Mouse (Mus musculus): ENCODE measurements around the gene Fam169b. TPM values are rescaled to one million over a fixed set of nuclear protein-coding genes. Genes with fewer than 3 reads are reported as not detected.
A peak's percentile ranks its signal among the peaks of the same experiment; 100 is the strongest.

Gene Fam169b
- polyA plus RNA-seq, 1 experiment from 2014 or later, result 0.42 TPM

DNA sequence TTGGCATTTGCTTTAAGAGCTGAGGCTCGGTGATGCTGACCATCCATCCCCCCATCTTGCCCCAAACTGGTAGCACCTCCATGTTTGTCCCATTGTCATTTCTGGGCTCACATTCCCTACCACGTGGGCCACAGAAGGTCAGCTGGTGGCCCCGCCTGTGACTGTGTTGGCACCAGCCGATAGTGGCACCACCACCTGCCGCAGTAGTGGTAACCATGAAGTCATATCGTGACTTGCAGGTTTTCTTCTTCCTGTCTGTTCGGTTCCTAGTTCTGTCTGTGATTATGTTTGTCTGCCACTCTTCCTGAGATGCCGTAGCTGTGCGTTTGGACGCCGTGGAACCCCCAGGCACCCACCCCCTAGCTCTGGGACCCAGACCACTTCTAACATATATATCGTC is 95.3 kb downstream of the Fam169b start:
- Histone ChIP-seq H3K4me2 (ENCODE audit: low read depth) (no peak overlapping the region), H3K4me1 (ENCODE audit: control insufficient read depth, insufficient read depth, low read length) (0 out of 2 replicates have a peak, but pooled peaks cover 2% of the 10 kb centered on the region), H3K4me3 (ENCODE audit: low read depth, low read length) (no peak overlapping the region), H3K27me3 (ENCODE audit: control insufficient read depth, insufficient read depth, low read length) (peaks cover 11% of the 10 kb centered on the region; the same call in 1 of the 2 replicates), H3K9ac (ENCODE audit: low read length) (no peak overlapping the region), H3K27ac (ENCODE audit: low read depth, low read length) (no peak overlapping the region), H3K36me3 (ENCODE audit: control insufficient read depth, insufficient read depth, low read length) (no peaks in the 10 kb centered on the region), H3K9me3 (ENCODE audit: control insufficient read depth, low read length) (no peaks in the 10 kb centered on the region)
- DNase-seq (ENCODE audit: low spot score) (no peak), ATAC-seq (ENCODE audit: insufficient read depth, low FRiP score, low TSS enrichment) (no peak)
- 85% methylated on average over 12 of the region's 12 CpGs for WGBS

DNA sequence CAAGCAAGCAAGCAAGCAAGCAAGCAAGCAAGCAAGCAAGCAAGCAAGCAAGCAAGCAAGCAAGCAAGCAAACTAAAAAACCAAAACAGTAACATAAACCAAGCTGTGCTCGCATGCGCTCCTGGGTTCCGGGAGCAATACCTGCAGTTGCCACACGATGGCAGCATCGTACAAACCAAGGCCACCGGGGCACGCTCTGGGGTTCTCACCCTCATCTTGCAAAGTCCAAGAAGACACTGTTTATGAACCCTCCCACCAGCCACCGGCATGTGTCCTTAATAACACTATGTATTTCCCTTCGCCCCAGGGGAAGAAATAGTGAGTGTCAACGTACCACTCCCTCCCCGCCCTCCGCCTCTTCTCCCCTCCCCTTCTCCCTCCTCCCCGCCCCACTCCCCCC is 96.1 kb downstream of the Fam169b start:
- Histone ChIP-seq H3K4me3 (ENCODE audit: low read depth, low read length) (0 out of 2 replicates have a peak overlapping the region, but pooled peaks have one; percentile 19), H3K4me1 (ENCODE audit: control insufficient read depth, insufficient read depth, low read length) (0 out of 2 replicates have a peak, but pooled peaks cover 2% of the 10 kb centered on the region)
- ATAC-seq (ENCODE audit: insufficient read depth, low FRiP score, low TSS enrichment), result 0 out of 2 replicates have a peak, but pooled peaks have one; percentile 1

DNA sequence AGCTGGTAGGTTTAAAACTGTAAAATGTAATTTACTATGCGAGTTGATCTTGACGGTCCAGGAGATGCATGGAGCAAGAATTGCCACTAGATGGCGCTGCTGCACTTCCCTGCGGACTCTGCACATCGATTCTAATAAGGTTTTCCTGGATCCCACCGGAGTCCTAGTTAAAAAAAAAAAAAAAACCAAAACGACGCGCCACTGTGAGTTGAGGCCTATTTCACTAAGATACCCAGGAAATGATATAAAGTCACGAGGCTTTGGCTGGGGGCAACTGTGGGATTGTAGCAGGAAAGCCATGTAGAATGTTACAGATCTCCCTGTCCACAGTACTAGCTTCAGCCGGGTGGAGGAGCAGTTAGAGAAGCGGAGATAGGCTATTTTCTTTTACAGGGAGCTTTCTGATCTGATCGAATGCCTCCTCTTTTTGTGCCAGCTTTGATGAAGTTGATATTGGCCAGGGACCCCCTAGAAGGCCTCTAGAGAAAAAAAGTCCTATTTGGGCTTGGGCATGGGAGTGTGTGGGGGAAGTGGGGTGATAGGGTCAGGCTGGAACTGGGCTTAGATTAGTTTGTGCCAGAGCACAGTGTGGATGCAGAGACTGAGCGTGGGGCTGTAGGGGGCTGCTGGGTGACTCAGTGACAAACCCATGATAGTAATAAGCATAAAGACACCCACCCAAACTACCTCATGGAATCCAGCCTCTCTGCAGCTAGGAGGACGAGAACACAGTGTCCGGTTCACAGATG is 100.6 kb downstream of the Fam169b start:
- H3K36me3 ChIP-seq (ENCODE audit: control insufficient read depth, insufficient read depth, low read length), result no peaks in the 10 kb centered on the region
- H3K27ac ChIP-seq (ENCODE audit: low read depth, low read length), result no peak overlapping the region
- H3K4me1 ChIP-seq (ENCODE audit: control insufficient read depth, insufficient read depth, low read length), result no peaks in the 10 kb centered on the region
- H3K9ac ChIP-seq (ENCODE audit: low read length), result no peak overlapping the region
- peaks cover 7% of the 10 kb centered on the region; the same call in 1 of the 2 replicates for H3K27me3 ChIP-seq (ENCODE audit: control insufficient read depth, insufficient read depth, low read length)
- ATAC-seq (ENCODE audit: insufficient read depth, low FRiP score, low TSS enrichment), result no peak
- H3K9me3 ChIP-seq (ENCODE audit: control insufficient read depth, low read length), result no peaks in the 10 kb centered on the region
- peak; percentile 82 for DNase-seq (ENCODE audit: low spot score)
- H3K4me3 ChIP-seq (ENCODE audit: low read depth, low read length), result no peak overlapping the region
- WGBS, result 19% methylated on average over 16 of the region's 16 CpGs
- H3K4me2 ChIP-seq (ENCODE audit: low read depth), result peak overlapping the region; percentile 36

More for the DNA sequence above, 96.1 kb downstream of the Fam169b start:
- H3K36me3 ChIP-seq (ENCODE audit: control insufficient read depth, insufficient read depth, low read length), result no peaks in the 10 kb centered on the region
- DNase-seq (ENCODE audit: low spot score), result peak; percentile 86
- peak overlapping the region; percentile 37 for H3K4me2 ChIP-seq (ENCODE audit: low read depth)
- H3K27me3 ChIP-seq (ENCODE audit: control insufficient read depth, insufficient read depth, low read length), result peaks cover 11% of the 10 kb centered on the region; the same call in 1 of the 2 replicates
- no peaks in the 10 kb centered on the region for H3K9me3 ChIP-seq (ENCODE audit: control insufficient read depth, low read length)
- under 1% methylated on average over 12 of the region's 13 CpGs for WGBS
- H3K27ac ChIP-seq (ENCODE audit: low read depth, low read length), result no peak overlapping the region
- H3K9ac ChIP-seq (ENCODE audit: low read length), result no peak overlapping the region

DNA sequence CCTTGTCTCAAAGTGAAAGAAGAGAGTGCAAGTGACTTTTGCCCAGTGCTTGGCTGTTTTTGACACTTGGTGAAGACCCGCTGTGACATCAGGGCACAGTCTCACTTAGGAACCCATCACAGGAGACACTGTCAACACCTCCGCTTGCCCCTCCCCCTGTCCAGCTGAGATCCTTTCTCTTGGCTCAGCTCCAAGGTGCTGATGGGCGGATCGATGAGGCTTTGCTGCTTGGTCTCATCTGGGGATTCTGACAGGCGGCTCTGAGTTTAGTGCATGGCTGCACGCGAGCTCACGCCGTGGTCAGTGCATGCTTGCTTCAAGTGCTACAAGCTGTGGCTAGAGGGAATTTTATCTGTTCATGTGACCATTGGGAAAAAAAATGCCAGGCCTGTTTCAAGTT is 108.5 kb downstream of the Fam169b start:
- WGBS, result 31% methylated on average over 9 of the region's 9 CpGs
- Histone ChIP-seq H3K36me3 (ENCODE audit: control insufficient read depth, insufficient read depth, low read length) (no peaks in the 10 kb centered on the region), H3K9me3 (ENCODE audit: control insufficient read depth, low read length) (no peaks in the 10 kb centered on the region), H3K4me1 (ENCODE audit: control insufficient read depth, insufficient read depth, low read length) (no peaks in the 10 kb centered on the region), H3K4me2 (ENCODE audit: low read depth) (no peak overlapping the region), H3K27ac (ENCODE audit: low read depth, low read length) (no peak overlapping the region), H3K9ac (ENCODE audit: low read length) (no peak overlapping the region), H3K4me3 (ENCODE audit: low read depth, low read length) (no peak overlapping the region), H3K27me3 (ENCODE audit: control insufficient read depth, insufficient read depth, low read length) (no peaks in the 10 kb centered on the region)
- DNase-seq (ENCODE audit: low spot score) (no peak), ATAC-seq (ENCODE audit: insufficient read depth, low FRiP score, low TSS enrichment) (no peak)

DNA sequence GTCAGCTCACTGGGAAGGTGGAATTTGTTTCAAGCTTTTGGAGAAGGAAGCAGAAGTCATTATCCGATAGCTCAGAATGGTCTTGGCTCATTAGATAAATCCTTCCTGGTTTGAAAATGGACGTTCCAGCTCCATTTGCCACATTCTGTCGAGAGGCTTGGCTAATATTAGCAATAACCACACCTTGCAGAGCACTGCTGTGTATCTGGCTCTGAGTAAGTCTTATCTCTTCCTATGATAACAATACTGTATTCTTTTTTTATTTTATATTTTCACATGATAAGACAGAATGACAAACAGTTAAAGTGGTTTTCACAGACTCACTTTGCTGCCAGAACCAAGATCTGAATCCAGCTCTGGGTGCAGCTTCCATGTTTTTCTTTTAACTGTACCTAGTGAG is 113.1 kb downstream of the Fam169b start:
- ATAC-seq (ENCODE audit: insufficient read depth, low FRiP score, low TSS enrichment) (no peak), DNase-seq (ENCODE audit: low spot score) (no peak)
- H3K9ac ChIP-seq (ENCODE audit: low read length), result no peak overlapping the region
- whole genome bisulfite sequencing, result 90% methylated on average over 3 of the region's 3 CpGs
- H3K27ac ChIP-seq (ENCODE audit: low read depth, low read length), result no peak overlapping the region
- no peaks in the 10 kb centered on the region for H3K27me3 ChIP-seq (ENCODE audit: control insufficient read depth, insufficient read depth, low read length)
- H3K4me2 ChIP-seq (ENCODE audit: low read depth), result no peak overlapping the region
- H3K9me3 ChIP-seq (ENCODE audit: control insufficient read depth, low read length), result no peaks in the 10 kb centered on the region
- no peak overlapping the region for H3K4me3 ChIP-seq (ENCODE audit: low read depth, low read length)
- no peaks in the 10 kb centered on the region for H3K36me3 ChIP-seq (ENCODE audit: control insufficient read depth, insufficient read depth, low read length)
- H3K4me1 ChIP-seq (ENCODE audit: control insufficient read depth, insufficient read depth, low read length), result no peaks in the 10 kb centered on the region

DNA sequence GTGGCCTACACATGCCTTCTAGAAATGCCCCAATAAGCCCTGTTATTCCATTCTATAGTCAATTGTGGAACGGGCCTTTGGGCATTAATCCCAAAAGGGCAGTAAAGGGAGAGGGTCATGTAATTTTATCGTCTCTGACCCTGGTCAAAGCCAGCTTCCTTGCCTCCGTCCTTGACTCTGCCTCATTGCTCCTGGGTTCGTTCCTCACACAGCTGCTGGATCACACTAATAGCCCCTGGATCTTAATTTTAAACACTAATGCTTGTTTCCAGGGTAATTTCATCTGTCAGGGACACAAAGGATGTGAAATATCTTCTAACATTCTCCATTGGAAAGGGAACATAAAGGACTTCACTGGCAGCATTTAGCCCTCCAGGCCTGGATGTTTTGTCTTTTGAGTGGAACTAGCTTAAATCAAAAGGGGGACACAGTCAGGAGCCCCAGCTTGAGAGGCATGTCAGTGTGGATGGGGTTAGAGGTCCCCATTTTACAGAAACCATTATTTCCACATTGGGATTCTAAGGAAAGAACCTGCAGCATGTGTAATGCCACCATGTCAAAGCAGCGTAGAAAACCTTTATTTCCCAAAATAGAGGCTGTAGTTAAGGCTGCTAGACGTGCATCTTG is 122.2 kb downstream of the Fam169b start:
- H3K36me3 ChIP-seq (ENCODE audit: control insufficient read depth, insufficient read depth, low read length), result no peaks in the 10 kb centered on the region
- no peak overlapping the region for H3K4me3 ChIP-seq (ENCODE audit: low read depth, low read length)
- H3K4me1 ChIP-seq (ENCODE audit: control insufficient read depth, insufficient read depth, low read length), result peaks cover 4% of the 10 kb centered on the region
- no peak overlapping the region for H3K27ac ChIP-seq (ENCODE audit: low read depth, low read length)
- no peaks in the 10 kb centered on the region; the same call in 1 of the 2 replicates for H3K9me3 ChIP-seq (ENCODE audit: control insufficient read depth, low read length)
- no peak overlapping the region for H3K9ac ChIP-seq (ENCODE audit: low read length)
- no peak overlapping the region for H3K4me2 ChIP-seq (ENCODE audit: low read depth)
- no peaks in the 10 kb centered on the region for H3K27me3 ChIP-seq (ENCODE audit: control insufficient read depth, insufficient read depth, low read length)
- ATAC-seq (ENCODE audit: insufficient read depth, low FRiP score, low TSS enrichment) (peak; percentile 81), DNase-seq (ENCODE audit: low spot score) (peak; percentile 14)
- WGBS, result 29% methylated on average over 6 of the region's 6 CpGs

DNA sequence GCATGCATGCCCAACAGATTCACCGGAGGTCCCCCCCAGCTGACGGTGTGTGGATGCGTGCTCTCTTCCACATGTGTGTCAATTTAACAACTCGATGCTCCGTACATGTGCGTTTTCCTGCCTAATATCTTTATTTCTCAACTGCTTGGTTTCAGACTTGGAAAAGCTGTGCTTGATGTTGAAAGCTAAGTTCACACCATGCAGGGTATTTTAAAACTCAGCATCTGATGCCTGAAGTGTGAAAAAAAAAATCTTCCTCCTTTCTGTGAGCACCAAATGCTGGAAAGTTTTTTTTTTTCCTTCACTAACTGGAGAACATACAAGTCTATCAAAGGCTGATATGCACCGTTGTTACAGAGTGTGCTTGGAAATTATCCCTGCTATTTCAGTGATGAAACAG is 126.9 kb downstream of the Fam169b start:
- H3K9me3 ChIP-seq (ENCODE audit: control insufficient read depth, low read length), result no peaks in the 10 kb centered on the region
- WGBS, result 94% methylated on average over 7 of the region's 7 CpGs
- DNase-seq (ENCODE audit: low spot score), result no peak
- no peak overlapping the region for H3K4me2 ChIP-seq (ENCODE audit: low read depth)
- no peak overlapping the region for H3K27ac ChIP-seq (ENCODE audit: low read depth, low read length)
- H3K4me1 ChIP-seq (ENCODE audit: control insufficient read depth, insufficient read depth, low read length), result peaks cover 2% of the 10 kb centered on the region
- no peaks in the 10 kb centered on the region for H3K27me3 ChIP-seq (ENCODE audit: control insufficient read depth, insufficient read depth, low read length)
- no peak overlapping the region for H3K9ac ChIP-seq (ENCODE audit: low read length)
- H3K4me3 ChIP-seq (ENCODE audit: low read depth, low read length), result no peak overlapping the region
- H3K36me3 ChIP-seq (ENCODE audit: control insufficient read depth, insufficient read depth, low read length), result no peaks in the 10 kb centered on the region
- no peak for ATAC-seq (ENCODE audit: insufficient read depth, low FRiP score, low TSS enrichment)

DNA sequence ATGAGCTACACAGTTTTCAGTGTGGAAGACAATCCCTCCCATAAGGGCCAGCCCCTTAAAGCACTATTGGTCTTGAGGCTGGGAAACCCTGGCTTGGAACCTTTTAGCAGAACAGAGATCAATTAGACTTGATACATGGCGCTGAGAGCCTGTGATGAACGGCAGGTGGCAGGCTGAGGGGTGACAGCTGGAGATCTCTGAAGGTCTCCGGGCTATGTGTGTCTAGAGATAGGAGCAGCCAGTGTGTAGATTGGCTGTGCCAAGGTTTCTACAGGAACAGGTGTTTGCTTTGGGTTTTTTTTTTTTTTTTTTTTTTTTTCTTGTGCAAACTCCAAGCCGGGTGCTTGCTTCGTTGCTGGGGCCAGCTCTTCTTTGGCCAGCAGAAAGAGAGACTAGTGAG is 135.0 kb downstream of the Fam169b start:
- Histone ChIP-seq H3K9me3 (ENCODE audit: control insufficient read depth, low read length) (no peaks in the 10 kb centered on the region), H3K27me3 (ENCODE audit: control insufficient read depth, insufficient read depth, low read length) (no peaks in the 10 kb centered on the region), H3K36me3 (ENCODE audit: control insufficient read depth, insufficient read depth, low read length) (no peaks in the 10 kb centered on the region), H3K27ac (ENCODE audit: low read depth, low read length) (no peak overlapping the region), H3K9ac (ENCODE audit: low read length) (no peak overlapping the region), H3K4me3 (ENCODE audit: low read depth, low read length) (no peak overlapping the region), H3K4me2 (ENCODE audit: low read depth) (no peak overlapping the region), H3K4me1 (ENCODE audit: control insufficient read depth, insufficient read depth, low read length) (no peaks in the 10 kb centered on the region)
- 79% methylated on average over 5 of the region's 5 CpGs for WGBS
- no peak for DNase-seq (ENCODE audit: low spot score)
- no peak for ATAC-seq (ENCODE audit: insufficient read depth, low FRiP score, low TSS enrichment)

All from neural tube, embryonic 11.5 days (tissue).